ENCODE assay signal across 28 mouse cellular contexts in the genomic region with DNA sequence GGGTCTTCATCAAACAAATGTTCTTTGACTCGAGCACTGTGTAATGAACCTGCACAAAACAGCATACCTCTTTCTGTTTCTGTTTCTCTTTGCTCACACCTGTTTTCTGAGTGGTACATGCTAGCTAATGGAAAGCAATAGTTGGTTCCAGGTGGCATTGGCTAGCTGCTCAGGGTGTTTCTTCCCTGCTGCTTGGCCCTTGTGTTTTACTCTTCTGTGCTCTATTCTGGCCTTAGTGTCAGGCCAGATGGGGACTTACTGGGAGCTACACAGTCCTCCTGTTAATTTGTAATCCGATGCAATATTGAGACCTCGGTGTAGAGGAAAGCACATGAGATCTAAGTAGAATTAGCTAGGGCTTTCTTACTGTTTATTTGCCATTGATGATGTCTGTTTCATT. TPM values are rescaled to one million over a fixed set of nuclear protein-coding genes. Genes with fewer than 3 reads are reported as not detected.
DNase-seq lines count a peak whose midpoint lies in the region; ATAC-seq lines count a peak whose summit lies in the region.
"Had no signal": no experiment of that assay in that cellular context is flagged by ENCODE, and none has a peak within 500 bp of the region (broad histone marks: within the 10 kb centered on the region; RNA-seq: fewer than 3 reads in every experiment).

No protein-coding gene starts in this region.

- ATAC-seq in kidney, embryonic 15.5 days (replicated peaks; ENCODE audit: low FRiP score): no peak
- ATAC-seq: CD4-positive, CD25-positive, alpha-beta regulatory T cell, adult 4 months; forebrain, embryonic 16.5 days; midbrain, embryonic 15.5 days had no signal

- no peak overlapping the region for H3K4me2 ChIP-seq in kidney, embryonic 15.5 days
- H3K4me2 ChIP-seq: heart, embryonic 15.5 days; hindbrain, embryonic 14.5 days; limb, embryonic 15.5 days; midbrain, embryonic 15.5 days; neural tube, embryonic 15.5 days had no signal

- peaks cover 100% of the 10 kb centered on the region for H3K36me3 ChIP-seq in kidney, embryonic 15.5 days
- peaks cover 100% of the 10 kb centered on the region for H3K36me3 ChIP-seq in hindbrain, embryonic 10.5 days

- no peaks in the 10 kb centered on the region for H3K4me1 ChIP-seq in kidney, embryonic 15.5 days
- H3K4me1 ChIP-seq in hindbrain, embryonic 10.5 days (replicated peaks): no peaks in the 10 kb centered on the region
- H3K4me1 ChIP-seq: heart, embryonic 10.5 days; limb, embryonic 10.5 days; limb, embryonic 15.5 days; midbrain, embryonic 15.5 days; neural tube, embryonic 15.5 days had no signal

- no peak overlapping the region for H3K27ac ChIP-seq in kidney, embryonic 15.5 days
- H3K27ac ChIP-seq in hindbrain, embryonic 10.5 days: no peak overlapping the region
- H3K27ac ChIP-seq: heart, embryonic 10.5 days; heart, embryonic 15.5 days; hindbrain, embryonic 14.5 days; limb, embryonic 10.5 days; limb, embryonic 15.5 days; liver, embryonic 14.5 days; midbrain, embryonic 15.5 days; neural tube, embryonic 15.5 days had no signal

- DNase-seq in heart, adult 11 months: peak; percentile 69
- no peak for DNase-seq in heart, postnatal 4 days
- DNase-seq in cerebellum, adult 11 months: peak; percentile 20
- peak; percentile 61 for DNase-seq in cerebellum, adult 9-10 months
- DNase-seq in kidney, adult 18-20 months: no peak
- DNase-seq in hindbrain, embryonic 10.5 days (ENCODE audit: low spot score): no peak
- DNase-seq: adrenal gland, postnatal 14 days; gastrocnemius, postnatal 10 days; kidney, adult 8-10 months; kidney, postnatal 10 days; layer of hippocampus, adult 9-11 months; lung, adult 2 months; lung, postnatal 14 days; retina, postnatal 1 day; right cerebral cortex, postnatal 14 days; thymus, postnatal 25 days had no signal

- H3K27me3 ChIP-seq in kidney, embryonic 15.5 days: no peaks in the 10 kb centered on the region
- H3K27me3 ChIP-seq in hindbrain, embryonic 10.5 days (ENCODE audit: insufficient read depth, poor library complexity, severe bottlenecking): no peaks in the 10 kb centered on the region
- H3K27me3 ChIP-seq: heart, embryonic 15.5 days; limb, embryonic 15.5 days; midbrain, embryonic 15.5 days; neural tube, embryonic 15.5 days had no signal

- H3K9ac ChIP-seq in kidney, embryonic 15.5 days: no peak overlapping the region
- H3K9ac ChIP-seq: heart, embryonic 15.5 days; hindbrain, embryonic 14.5 days; limb, embryonic 15.5 days; liver, embryonic 14.5 days; midbrain, embryonic 15.5 days; neural tube, embryonic 15.5 days had no signal

- no peak overlapping the region for H3K4me3 ChIP-seq in kidney, embryonic 15.5 days (replicated peaks)
- H3K4me3 ChIP-seq in hindbrain, embryonic 10.5 days: no peak overlapping the region
- H3K4me3 ChIP-seq: erythroblast, embryonic 14.5 days; heart, embryonic 10.5 days; heart, embryonic 15.5 days; limb, embryonic 10.5 days; limb, embryonic 15.5 days; midbrain, embryonic 15.5 days; neural tube, embryonic 15.5 days had no signal

- WGBS in kidney, embryonic 15.5 days: 96% methylated on average over 3 of the region's 3 CpGs
- 95% methylated on average over 3 of the region's 3 CpGs for WGBS in hindbrain, embryonic 10.5 days

- no peaks in the 10 kb centered on the region for H3K9me3 ChIP-seq in kidney, embryonic 15.5 days (replicated peaks)
- H3K9me3 ChIP-seq in hindbrain, embryonic 10.5 days: no peaks in the 10 kb centered on the region
- H3K9me3 ChIP-seq: heart, embryonic 10.5 days; heart, embryonic 15.5 days; limb, embryonic 10.5 days; limb, embryonic 15.5 days; midbrain, embryonic 15.5 days; neural tube, embryonic 15.5 days had no signal

RNA-seq across cellular contexts. Expression of a gene that starts 25.0 kb away (rescaled TPM):
- total RNA-seq in heart, postnatal 4 days (2021): 10 to 100 TPM; 55.7 to 56.8 TPM
- polyA plus RNA-seq in kidney, embryonic 15.5 days (2015; fragmentation: Nextera tagmentation; extraction: Ambion mirVana): 95.0 and 97.5 TPM in 2 replicates
- 93.1 and 104 TPM in 2 replicates for polyA plus RNA-seq in hindbrain, embryonic 10.5 days (2016; fragmentation: Nextera tagmentation; extraction: Ambion mirVana)

RNA-seq across cellular contexts. Expression of a gene that starts 55.9 kb away (rescaled TPM):
- total RNA-seq in heart, postnatal 4 days (2021): 10 to 100 TPM; 16.1 to 21.5 TPM
- polyA plus RNA-seq in kidney, embryonic 15.5 days (2015; fragmentation: Nextera tagmentation; extraction: Ambion mirVana): 23.8 and 27.0 TPM in 2 replicates
- 23.8 and 27.9 TPM in 2 replicates for polyA plus RNA-seq in hindbrain, embryonic 10.5 days (2016; fragmentation: Nextera tagmentation; extraction: Ambion mirVana)

Comparison
In these comparisons a context has a peak if more than half of its experiments do, and no peak if none do; other contexts are left out.
1. DNase-seq: peak in heart, adult 11 months (single experiment), cerebellum, adult 11 months (single experiment) and cerebellum, adult 9-10 months (single experiment); none in heart, postnatal 4 days (single experiment), kidney, adult 18-20 months (single experiment) and hindbrain, embryonic 10.5 days (single experiment).